Mouse (Mus musculus) olfactory bulb, adult 2 months (tissue): ENCODE data around the gene Fbxl13. TPM values are rescaled to one million over a fixed set of nuclear protein-coding genes. Genes with fewer than 3 reads are reported as not detected.

Experiments used
- H3K27ac ChIP-seq: fragments of 200-500 bp; 2 replicates; pipeline ENCODE4 v1.5.1; 2012; ENCODE audit warnings: low read depth, low read length; ENCODE audit not compliant: insufficient read depth
- H3K4me1 ChIP-seq: fragments of 200-500 bp; 2 replicates; pipeline ENCODE4 v1.6.1; 2012; ENCODE audit warnings: low read length; ENCODE audit not compliant: control insufficient read depth, insufficient read depth
- H3K4me3 ChIP-seq: fragments of 200-500 bp; 2 replicates; pipeline ENCODE4 v1.5.1; 2012; ENCODE audit warnings: mild to moderate bottlenecking, low read depth, low read length, moderate library complexity; ENCODE audit not compliant: insufficient read depth
- CTCF ChIP-seq: fragments of 200-500 bp; IDR thresholded peaks from 2 replicates; pipeline ENCODE4 v1.5.1; 2012; ENCODE audit warnings: low read depth, mild to moderate bottlenecking, low read length, moderate library complexity; ENCODE audit not compliant: insufficient read depth
- POLR2A ChIP-seq: fragments of 200-500 bp; IDR thresholded peaks from 2 replicates; pipeline ENCODE4 v1.6.1; 2012; ENCODE audit warnings: mild to moderate bottlenecking, low read depth, low read length, moderate library complexity; ENCODE audit not compliant: insufficient read depth
- WGBS: fragments of 180-500 bp; shearing (Covaris S2); methylation state at CpG from one replicate; pipeline ENCODE4 v1.1.7; 2018; 5-methylcytosine and 5-hydroxymethylcytosine counted together
- polyA plus RNA-seq: library from polyadenylated mRNA; stranded (reverse); fragments of >200 nt; gene quantifications from 2 replicates; pipeline ENCODE4 v1.2.4, GENCODE M21; 2012; ENCODE audit warnings: low replicate concordance; ENCODE audit not compliant: missing spikeins, insufficient read depth, insufficient read length

Gene Fbxl13
- polyA plus RNA-seq = not detected in 2 replicates

DNA sequence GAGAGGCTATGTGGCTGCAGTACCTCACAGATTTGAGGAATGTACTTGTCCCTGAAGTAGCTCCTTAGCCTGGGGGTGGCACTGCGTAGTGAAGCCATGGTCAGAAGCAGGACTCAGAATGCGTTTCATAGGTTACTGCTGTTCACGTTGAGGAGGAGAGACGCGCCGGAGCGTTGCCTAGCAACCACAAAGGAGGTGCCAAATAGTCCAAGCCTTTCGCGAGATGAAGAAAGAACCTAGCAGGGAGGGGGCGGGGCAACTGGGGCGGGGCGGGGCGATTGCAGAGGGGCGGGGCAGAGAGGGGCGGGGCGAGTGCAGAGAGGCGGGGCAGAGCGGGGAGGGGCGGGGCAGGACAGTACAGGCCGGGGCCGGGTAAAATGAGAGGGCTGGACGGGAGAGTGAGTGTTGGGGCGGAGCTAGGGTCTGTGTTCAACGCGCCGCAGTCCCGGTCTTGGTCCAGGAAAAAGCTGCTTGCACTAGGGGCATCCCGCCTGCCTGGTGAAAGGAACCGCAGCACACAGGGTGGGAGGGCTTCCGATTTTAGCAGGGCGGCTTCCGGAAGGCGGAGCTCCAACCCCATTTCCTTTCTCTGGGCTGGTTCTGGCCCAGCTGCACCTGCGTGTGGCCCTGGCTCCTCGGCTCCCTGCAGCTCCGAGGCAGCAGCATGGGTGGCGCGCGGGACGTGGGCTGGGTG lies at the start of gene Fbxl13, which contains the start of gene Armc10:
Gene Fbxl13, minus strand, starts transcription at position 196 of the 694 bp plus-strand sequence.
Gene Armc10, plus strand, starts transcription at position 375 of the 694 bp plus-strand sequence.
- Histone ChIP-seq H3K4me3 (peak within 1 kb of the TSS; percentile 91), H3K27ac (peak within 1 kb of the TSS; percentile 40; the same call in 1 of the 2 replicates), H3K4me1 (peaks cover 6% of the 10 kb centered on the region; the same call in 1 of the 2 replicates)
- WGBS = 1% methylated on average over 39 of the region's 40 CpGs
- peak; percentile 69 for TF ChIP-seq POLR2A
- no peak for TF ChIP-seq CTCF

DNA sequence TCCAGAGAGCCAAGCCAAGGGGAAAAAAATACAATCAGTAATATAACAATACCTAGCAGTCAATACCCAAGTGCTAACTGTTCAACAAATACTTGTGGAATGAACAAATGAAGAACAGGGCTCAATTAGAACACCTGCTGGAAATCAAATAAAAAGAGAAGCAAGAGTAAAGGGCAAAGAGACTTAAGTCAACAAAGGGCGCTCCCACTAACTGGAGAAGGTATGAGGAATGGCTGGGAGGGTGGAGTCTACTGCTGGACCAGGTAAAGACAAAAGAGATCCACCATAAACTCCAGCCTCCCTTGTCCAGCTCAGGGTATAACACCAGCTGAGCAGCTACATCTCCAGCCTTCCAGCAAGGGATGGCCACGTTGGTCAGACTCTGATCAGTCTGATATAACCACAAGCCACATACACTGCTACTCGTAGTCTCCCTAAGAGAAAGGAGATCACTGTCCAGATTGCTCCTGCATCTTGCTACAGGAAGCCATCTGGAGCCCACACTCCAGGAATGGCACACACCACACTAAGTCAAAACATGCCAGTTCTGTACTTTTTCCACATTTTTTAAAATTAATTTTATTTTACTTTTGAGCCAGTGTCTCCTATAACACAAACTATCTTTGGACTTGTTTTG lies 49.5 kb upstream of the Fbxl13 start:
- no peak for TF ChIP-seq CTCF
- Histone ChIP-seq H3K27ac (no peak overlapping the region), H3K4me3 (no peak overlapping the region), H3K4me1 (no peaks in the 10 kb centered on the region)
- 88% methylated on average over 3 of the region's 3 CpGs for WGBS

DNA sequence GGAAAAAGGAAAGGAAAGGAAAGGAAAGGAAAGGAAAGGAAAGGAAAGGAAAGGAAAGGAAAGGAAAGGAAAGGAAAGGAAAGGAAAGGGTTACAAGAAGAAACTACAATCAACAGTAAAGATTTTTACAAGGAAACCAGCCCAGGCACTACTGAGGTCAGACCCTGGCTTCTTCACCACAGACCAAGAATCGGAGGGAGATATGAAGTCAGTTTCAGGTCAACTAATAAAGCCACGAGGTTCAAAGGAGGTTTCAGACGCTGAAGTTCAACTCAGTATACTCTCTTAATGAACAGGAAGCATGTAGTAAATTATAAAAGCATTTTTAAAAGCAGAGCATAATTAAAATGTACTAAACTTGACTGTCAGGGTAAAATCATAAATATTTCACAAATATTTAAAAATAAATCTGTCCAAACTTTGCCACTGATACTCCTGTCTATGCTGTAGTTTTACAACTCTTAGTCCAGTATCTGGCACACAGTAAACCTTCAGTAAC lies 48.0 kb upstream of the Fbxl13 start:
- 85% methylated on average over 3 of the region's 3 CpGs for WGBS

DNA sequence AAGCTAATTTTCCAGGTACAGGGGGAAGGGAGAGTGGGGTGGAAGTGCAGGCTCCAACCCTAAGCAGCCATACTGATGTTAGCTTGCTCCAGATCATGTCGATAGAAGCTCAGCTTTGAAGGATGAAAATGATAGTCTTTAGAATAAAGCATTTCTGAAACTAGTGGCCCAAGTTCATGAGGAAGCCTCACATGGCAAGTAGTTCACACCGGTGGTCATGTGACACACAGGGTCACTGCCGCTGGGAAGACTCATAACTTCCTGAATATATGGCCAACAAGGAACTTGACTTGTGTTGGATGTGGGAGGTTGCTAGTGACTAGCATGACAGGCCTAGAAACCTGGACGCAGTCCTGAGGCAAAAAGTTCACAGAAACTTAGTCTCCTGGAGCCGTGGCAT lies 46.8 kb upstream of the Fbxl13 start:
- H3K4me3 ChIP-seq = no peak overlapping the region
- 98% methylated on average over 5 of the region's 5 CpGs for WGBS
- no peak overlapping the region for H3K27ac ChIP-seq
- H3K4me1 ChIP-seq = no peaks in the 10 kb centered on the region
- TF ChIP-seq CTCF = no peak
- TF ChIP-seq POLR2A = no peak

More for the DNA sequence above, 48.0 kb upstream of the Fbxl13 start:
- Histone ChIP-seq H3K27ac (no peak overlapping the region), H3K4me1 (no peaks in the 10 kb centered on the region), H3K4me3 (no peak overlapping the region)
- TF ChIP-seq CTCF (no peak), POLR2A (no peak)

DNA sequence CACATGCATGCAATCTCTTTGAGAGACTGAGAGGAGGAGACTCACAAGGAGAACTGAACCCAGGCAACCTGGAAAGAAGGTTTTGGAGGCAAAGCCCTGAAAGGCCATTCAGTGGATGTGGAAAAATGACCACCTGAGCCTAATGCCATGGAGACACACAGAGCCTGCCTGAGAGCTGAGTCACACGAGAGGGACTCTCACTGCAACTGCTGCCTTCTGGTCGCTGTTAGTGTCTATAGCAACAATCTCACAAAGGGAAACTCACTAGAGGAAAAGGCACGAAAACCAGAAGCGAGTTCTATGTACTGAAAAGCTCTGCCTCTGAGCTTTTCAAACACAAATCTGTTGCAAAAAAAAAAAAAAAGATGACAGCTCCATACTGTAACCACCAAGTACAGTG lies 41.6 kb upstream of the Fbxl13 start:
- Histone ChIP-seq H3K27ac (no peak overlapping the region), H3K4me3 (no peak overlapping the region), H3K4me1 (peaks cover 2% of the 10 kb centered on the region; the same call in 1 of the 2 replicates)
- 26% methylated on average over 4 of the region's 4 CpGs for WGBS
- TF ChIP-seq POLR2A = no peak
- TF ChIP-seq CTCF = no peak

DNA sequence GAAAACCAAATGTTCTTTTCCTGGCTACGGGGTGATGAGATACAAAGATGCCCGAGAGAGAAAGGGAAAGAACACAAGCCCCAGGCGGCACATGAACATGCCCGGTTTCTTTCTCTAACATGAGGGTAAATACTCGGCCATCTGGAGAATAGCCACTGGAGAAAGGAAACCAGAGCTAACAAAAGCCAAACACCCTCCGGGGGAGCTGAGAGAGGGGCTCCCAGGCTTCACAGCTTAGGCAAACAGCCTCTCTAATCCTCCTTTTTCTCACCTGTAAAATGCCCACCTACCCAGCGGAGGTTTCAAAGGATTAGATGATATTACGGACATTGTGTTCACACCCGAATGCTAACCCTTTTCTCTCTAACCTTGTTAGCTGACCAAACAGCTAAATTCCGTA lies 39.6 kb upstream of the Fbxl13 start:
- 83% methylated on average over 10 of the region's 10 CpGs for WGBS
- Histone ChIP-seq H3K4me1 (peaks cover 8% of the 10 kb centered on the region), H3K4me3 (no peak overlapping the region), H3K27ac (no peak overlapping the region)
- TF ChIP-seq CTCF = no peak
- TF ChIP-seq POLR2A = no peak

DNA sequence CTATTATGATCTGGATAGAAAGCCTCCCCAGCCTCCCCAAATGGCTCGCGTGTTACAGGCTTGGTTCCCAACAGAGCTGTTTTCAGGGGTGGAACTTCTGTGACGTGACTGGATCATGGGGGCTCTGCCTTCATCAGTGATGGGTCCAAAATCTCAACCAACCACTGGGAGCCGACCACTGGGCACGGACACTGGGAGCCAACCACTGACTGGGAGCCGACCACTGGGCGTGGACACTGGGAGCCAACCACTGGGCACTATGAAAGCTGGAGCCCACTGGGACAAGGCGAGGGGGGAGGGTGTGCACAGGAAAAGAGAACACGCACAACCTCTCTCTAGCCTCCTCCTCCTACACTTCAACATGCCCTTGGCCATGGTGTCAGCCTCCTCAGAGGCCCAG lies 38.4 kb upstream of the Fbxl13 start:
- peaks cover 12% of the 10 kb centered on the region for H3K4me1 ChIP-seq
- no peak overlapping the region for H3K4me3 ChIP-seq
- WGBS = 94% methylated on average over 9 of the region's 9 CpGs
- TF ChIP-seq CTCF (no peak), POLR2A (no peak)
- H3K27ac ChIP-seq = no peak overlapping the region

DNA sequence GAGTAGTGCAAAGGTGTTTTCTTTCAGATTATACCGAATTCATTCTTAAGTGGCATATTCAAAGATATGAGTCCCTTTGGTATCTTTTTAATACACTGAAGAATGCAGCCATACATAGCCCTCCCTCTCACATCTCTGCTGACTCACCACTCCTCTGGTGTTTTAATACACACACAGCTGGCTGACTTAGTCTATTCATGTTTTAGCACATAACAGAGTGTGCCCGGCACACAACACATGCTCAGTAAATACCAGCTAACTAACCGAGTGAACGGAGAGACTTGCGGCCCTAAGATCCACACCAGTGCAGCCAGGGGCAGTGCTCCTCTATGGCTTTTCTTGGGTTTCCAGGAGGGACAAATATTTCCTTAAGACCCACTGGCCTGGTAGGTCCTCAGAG lies 35.5 kb upstream of the Fbxl13 start:
- peaks cover 10% of the 10 kb centered on the region for H3K4me1 ChIP-seq
- H3K4me3 ChIP-seq = no peak overlapping the region
- 29% methylated on average over 5 of the region's 5 CpGs for WGBS
- no peak for TF ChIP-seq POLR2A
- TF ChIP-seq CTCF = no peak
- peak overlapping the region; percentile 58 for H3K27ac ChIP-seq

DNA sequence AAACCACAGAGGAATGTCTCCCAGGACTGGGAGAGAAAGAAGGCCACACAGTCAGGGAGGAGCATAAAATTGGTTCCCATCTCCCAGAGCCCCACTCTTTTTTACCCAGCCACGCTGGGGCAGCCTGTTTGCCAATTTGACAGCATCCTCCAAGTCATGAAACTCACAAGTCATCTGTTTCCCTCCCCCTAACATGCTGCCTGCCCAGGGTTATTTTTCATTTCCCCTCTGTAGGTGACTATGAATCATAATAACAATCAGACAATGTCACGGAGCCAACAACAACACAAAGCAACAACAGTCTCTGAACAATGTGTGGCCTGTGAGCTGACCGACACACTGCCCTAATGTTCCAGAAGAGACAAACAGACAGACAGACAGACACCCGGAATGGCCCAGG lies 34.6 kb upstream of the Fbxl13 start:
- no peak for TF ChIP-seq POLR2A
- TF ChIP-seq CTCF = no peak
- Histone ChIP-seq H3K4me1 (peaks cover 10% of the 10 kb centered on the region), H3K4me3 (no peak overlapping the region), H3K27ac (peak overlapping the region; percentile 26; the same call in 1 of the 2 replicates)
- 62% methylated on average over 4 of the region's 4 CpGs for WGBS
